Mouse (Mus musculus) hindbrain, postnatal 0 days (tissue): ENCODE measurements around the gene Peli2. TPM values are rescaled to one million over a fixed set of nuclear protein-coding genes. Genes with fewer than 3 reads are reported as not detected.

Experiments used
- ATAC-seq: fragments of 200-750 bp; cut with Nextera tagmentation; 2 replicates; pipeline ENCODE4 v1.8.0; 2017; ENCODE audit warnings: mild to moderate bottlenecking, moderate TSS enrichment, moderate library complexity
- DNase-seq: peaks from one replicate; pipeline ENCODE4 v3.0.0-alpha.2; 2015; ENCODE audit warnings: low spot score
- H3K27ac ChIP-seq: fragments of 300-500 bp; sonication (generic); 2 replicates; pipeline ENCODE4 v1.5.1; 2014; ENCODE audit warnings: mild to moderate bottlenecking
- H3K27me3 ChIP-seq: fragments of 300-500 bp; sonication (generic); 2 replicates; pipeline ENCODE4 v1.6.1; 2014; ENCODE audit warnings: low read length, mixed read lengths; ENCODE audit not compliant: insufficient read depth
- H3K36me3 ChIP-seq: fragments of 300-500 bp; sonication (generic); 2 replicates; pipeline ENCODE4 v1.6.1; 2014; ENCODE audit warnings: low read length, mixed read lengths; ENCODE audit not compliant: insufficient read depth
- H3K4me1 ChIP-seq: fragments of 300-500 bp; sonication (generic); 2 replicates; pipeline ENCODE4 v1.6.1; 2014; ENCODE audit warnings: antibody characterized with exemption, low read length, mixed read lengths; ENCODE audit not compliant: insufficient read depth
- H3K4me2 ChIP-seq: fragments of 300-500 bp; sonication (generic); 2 replicates; pipeline ENCODE4 v1.6.1; 2014; ENCODE audit warnings: low read depth, mild to moderate bottlenecking, low read length, moderate library complexity, mixed read lengths
- H3K4me3 ChIP-seq: fragments of 300-500 bp; sonication (generic); 2 replicates; pipeline ENCODE4 v1.5.1; 2014; ENCODE audit warnings: low read length
- H3K9ac ChIP-seq: fragments of 300-500 bp; sonication (generic); replicated peaks from 2 replicates; pipeline ENCODE4 v1.6.1; 2014; ENCODE audit warnings: mild to moderate bottlenecking, low read length, moderate library complexity, mixed read lengths
- H3K9me3 ChIP-seq: fragments of 300-500 bp; sonication (generic); 2 replicates; pipeline ENCODE4 v1.6.1; 2016; ENCODE audit warnings: low read length, mixed read lengths
- CTCF ChIP-seq: IDR thresholded peaks from 2 replicates; pipeline ENCODE4 v1.5.1; 2016; ENCODE audit warnings: antibody characterized with exemption, control low read depth, low read depth
- WGBS: fragments of 180-500 bp; shearing (Covaris S2); extraction: QIAGEN DNeasy Blood & Tissue Kit; methylation state at CpG from one replicate; pipeline ENCODE4 v1.1.7; 2014; 5-methylcytosine and 5-hydroxymethylcytosine counted together
- polyA plus RNA-seq: library from polyadenylated mRNA; unstranded; fragments of >200 nt; fragmentation: Nextera tagmentation; extraction: Ambion mirVana; gene quantifications from 2 replicates; pipeline ENCODE4 v1.2.1, GENCODE M21; 2015
- total RNA-seq: library from RNA; depleted of rRNA; stranded (reverse); fragments of >200 nt; gene quantifications from 2 replicates; pipeline ENCODE4 v1.2.3, GENCODE M21; 2014

Peli2 gene
- total and polyA plus RNA-seq, 2 experiments from 2014 or later: 16.5 to 38.8 TPM

- no peak for TF ChIP-seq CTCF
- Histone ChIP-seq H3K4me1 (no peaks in the 10 kb centered on the region), H3K27me3 (no peaks in the 10 kb centered on the region), H3K27ac (no peak overlapping the region), H3K36me3 (no peaks in the 10 kb centered on the region), H3K4me2 (no peak overlapping the region), H3K4me3 (no peak overlapping the region), H3K9me3 (no peaks in the 10 kb centered on the region), H3K9ac (no peak overlapping the region)
- ATAC-seq (no peak), DNase-seq (no peak)
- WGBS: 74% methylated on average over 13 of the region's 13 CpGs
These were observed 34.5 kb downstream of the Peli2 start for GRCm38 (mm10) chr14:48155153-48155552.

GRCm38 (mm10) chr14:48157085-48157484, 36.5 kb downstream of the Peli2 start:
- Histone ChIP-seq H3K4me2 (no peak overlapping the region), H3K36me3 (no peaks in the 10 kb centered on the region), H3K9ac (no peak overlapping the region), H3K27ac (no peak overlapping the region), H3K4me3 (no peak overlapping the region), H3K4me1 (no peaks in the 10 kb centered on the region), H3K9me3 (no peaks in the 10 kb centered on the region), H3K27me3 (no peaks in the 10 kb centered on the region)
- ATAC-seq (no peak), DNase-seq (no peak)
- WGBS: 82% methylated on average over 3 of the region's 3 CpGs
- no peak for TF ChIP-seq CTCF

GRCm38 (mm10) chr14:48157835-48158234, 37.2 kb downstream of the Peli2 start:
- Histone ChIP-seq H3K9me3 (no peaks in the 10 kb centered on the region), H3K4me1 (no peaks in the 10 kb centered on the region), H3K36me3 (no peaks in the 10 kb centered on the region), H3K27ac (no peak overlapping the region), H3K9ac (no peak overlapping the region), H3K27me3 (no peaks in the 10 kb centered on the region), H3K4me2 (no peak overlapping the region), H3K4me3 (no peak overlapping the region)
- 72% methylated on average over 8 of the region's 8 CpGs for WGBS
- no peak for TF ChIP-seq CTCF
- DNase-seq (no peak), ATAC-seq (no peak)

- no peak overlapping the region for H3K4me2 ChIP-seq
- WGBS: 58% methylated on average over 3 of the region's 3 CpGs
These were observed 38.8 kb downstream of the Peli2 start for GRCm38 (mm10) chr14:48159401-48159800.

GRCm38 (mm10) chr14:48162446-48162845, 41.8 kb downstream of the Peli2 start:
- H3K9ac ChIP-seq: no peak overlapping the region
- H3K27ac ChIP-seq: no peak overlapping the region
- WGBS: 76% methylated on average over 14 of the region's 14 CpGs
- H3K4me3 ChIP-seq: no peak overlapping the region
- DNase-seq (no peak), ATAC-seq (no peak)
- no peaks in the 10 kb centered on the region for H3K4me1 ChIP-seq
- TF ChIP-seq CTCF: no peak
- no peaks in the 10 kb centered on the region for H3K9me3 ChIP-seq
- H3K27me3 ChIP-seq: no peaks in the 10 kb centered on the region
- no peaks in the 10 kb centered on the region for H3K36me3 ChIP-seq
- H3K4me2 ChIP-seq: no peak overlapping the region

More at GRCm38 (mm10) chr14:48159401-48159800, 38.8 kb downstream of the Peli2 start:
- no peaks in the 10 kb centered on the region for H3K27me3 ChIP-seq
- H3K27ac ChIP-seq: no peak overlapping the region
- no peaks in the 10 kb centered on the region for H3K36me3 ChIP-seq
- ATAC-seq (no peak), DNase-seq (no peak)
- no peaks in the 10 kb centered on the region for H3K9me3 ChIP-seq
- no peaks in the 10 kb centered on the region for H3K4me1 ChIP-seq
- H3K4me3 ChIP-seq: no peak overlapping the region
- TF ChIP-seq CTCF: no peak
- H3K9ac ChIP-seq: no peak overlapping the region

- Histone ChIP-seq H3K4me1 (no peaks in the 10 kb centered on the region), H3K9ac (no peak overlapping the region), H3K4me2 (no peak overlapping the region), H3K27ac (no peak overlapping the region), H3K27me3 (no peaks in the 10 kb centered on the region), H3K4me3 (no peak overlapping the region), H3K36me3 (no peaks in the 10 kb centered on the region), H3K9me3 (no peaks in the 10 kb centered on the region)
- no peak for DNase-seq
- no peak for TF ChIP-seq CTCF
- 72% methylated on average over 8 of the region's 8 CpGs for whole genome bisulfite sequencing
- no peak for ATAC-seq
These were observed 44.3 kb downstream of the Peli2 start for GRCm38 (mm10) chr14:48164917-48165316.

GRCm38 (mm10) chr14:48166396-48166795, 45.8 kb downstream of the Peli2 start:
- ATAC-seq (no peak), DNase-seq (no peak)
- Histone ChIP-seq H3K27ac (no peak overlapping the region), H3K4me2 (no peak overlapping the region), H3K4me3 (no peak overlapping the region), H3K4me1 (peaks cover under 1% of the 10 kb centered on the region; the same call in 1 of the 2 replicates), H3K9ac (no peak overlapping the region), H3K27me3 (no peaks in the 10 kb centered on the region), H3K9me3 (no peaks in the 10 kb centered on the region), H3K36me3 (no peaks in the 10 kb centered on the region)
- WGBS: 82% methylated on average over 9 of the region's 9 CpGs
- no peak for TF ChIP-seq CTCF
